In genomic region chr5:96037684-96038121, GRCm38 (mm10) we compare ENCODE assay signal across 10 mouse cellular contexts.
A peak's percentile ranks its signal among the peaks of the same experiment; 100 is the strongest.
DNase-seq lines count a peak whose midpoint lies in the region; ATAC-seq lines count a peak whose summit lies in the region.
"Had no signal": no experiment of that assay in that cellular context is flagged by ENCODE, and none has a peak within 500 bp of the region (broad histone marks: within the 10 kb centered on the region; RNA-seq: fewer than 3 reads in every experiment).

No protein-coding gene starts in this region.

- H3K27ac ChIP-seq in lung, embryonic 15.5 days, result peak overlapping the region; percentile 8; the same call in 1 of the 2 replicates
- H3K27ac ChIP-seq in forebrain, embryonic 16.5 days (ENCODE audit: low read length), result no peak overlapping the region
- H3K27ac ChIP-seq in neural tube, embryonic 15.5 days (replicated peaks), result no peak overlapping the region

- no peaks in the 10 kb centered on the region for H3K27me3 ChIP-seq in lung, embryonic 15.5 days
- no peaks in the 10 kb centered on the region for H3K27me3 ChIP-seq in forebrain, embryonic 16.5 days (replicated peaks; ENCODE audit: control insufficient read depth, insufficient read depth, low read length)
- H3K27me3 ChIP-seq in neural tube, embryonic 15.5 days (replicated peaks), result no peaks in the 10 kb centered on the region

- peak; percentile 74 for ATAC-seq in lung, embryonic 15.5 days (ENCODE audit: borderline replicate concordance, extremely low read depth, low FRiP score, low TSS enrichment)
- peak; percentile 77 for ATAC-seq in forebrain, embryonic 16.5 days
- ATAC-seq in neural tube, embryonic 15.5 days (ENCODE audit: low FRiP score), result peak; percentile 65; the same call in 1 of the 2 replicates

- 0 out of 2 replicates have a peak, but pooled peaks cover 3% of the 10 kb centered on the region for H3K4me1 ChIP-seq in lung, embryonic 15.5 days
- H3K4me1 ChIP-seq in forebrain, embryonic 16.5 days (replicated peaks; ENCODE audit: control insufficient read depth, insufficient read depth, low read length), result peaks cover 6% of the 10 kb centered on the region; the same call in 1 of the 2 replicates
- H3K4me1 ChIP-seq in neural tube, embryonic 15.5 days, result no peaks in the 10 kb centered on the region

- H3K36me3 ChIP-seq in lung, embryonic 15.5 days, result no peaks in the 10 kb centered on the region
- H3K36me3 ChIP-seq in forebrain, embryonic 16.5 days (ENCODE audit: control insufficient read depth, insufficient read depth), result no peaks in the 10 kb centered on the region
- no peaks in the 10 kb centered on the region for H3K36me3 ChIP-seq in neural tube, embryonic 15.5 days

- H3K9me3 ChIP-seq in lung, embryonic 15.5 days, result no peaks in the 10 kb centered on the region
- no peaks in the 10 kb centered on the region for H3K9me3 ChIP-seq in forebrain, embryonic 16.5 days (ENCODE audit: control insufficient read depth, low read length)
- no peaks in the 10 kb centered on the region for H3K9me3 ChIP-seq in neural tube, embryonic 15.5 days (replicated peaks)

- 26% methylated on average over 8 of the region's 8 CpGs for WGBS in lung, embryonic 15.5 days
- WGBS in forebrain, embryonic 16.5 days, result 53% methylated on average over 8 of the region's 8 CpGs
- WGBS in neural tube, embryonic 15.5 days, result 40% methylated on average over 8 of the region's 8 CpGs

- DNase-seq in cerebellum, postnatal 10 days, result peak; percentile 25 to 49
- DNase-seq in cerebellum, postnatal 4 days (ENCODE audit: low spot score in 2 of 2), result no peak
- DNase-seq in lung, postnatal 25 days (ENCODE audit: low spot score), result no peak
- no peak for DNase-seq in layer of hippocampus, adult 9-11 months
- DNase-seq in spleen, adult 12 weeks (ENCODE audit: low spot score), result no peak
- DNase-seq: cerebellum, adult 11-12 months; gastrocnemius, postnatal 10 days had no signal

- H3K4me3 ChIP-seq in lung, embryonic 15.5 days, result no peak overlapping the region
- H3K4me3 ChIP-seq in forebrain, embryonic 16.5 days (replicated peaks; ENCODE audit: low read length), result no peak overlapping the region
- H3K4me3 ChIP-seq in neural tube, embryonic 15.5 days (replicated peaks), result no peak overlapping the region

- no peak overlapping the region for H3K9ac ChIP-seq in lung, embryonic 15.5 days
- no peak overlapping the region for H3K9ac ChIP-seq in forebrain, embryonic 16.5 days (replicated peaks; ENCODE audit: low read depth, low read length)
- no peak overlapping the region for H3K9ac ChIP-seq in neural tube, embryonic 15.5 days (replicated peaks)

- H3K4me2 ChIP-seq in lung, embryonic 15.5 days, result 0 out of 2 replicates have a peak overlapping the region, but pooled peaks have one; percentile 22
- no peak overlapping the region for H3K4me2 ChIP-seq in forebrain, embryonic 16.5 days (ENCODE audit: low read length)
- no peak overlapping the region for H3K4me2 ChIP-seq in neural tube, embryonic 15.5 days

Comparison
In these comparisons a context has a peak if more than half of its experiments do, and no peak if none do; other contexts are left out.
1. DNase-seq: peak in cerebellum, postnatal 10 days (2 of 2); none in cerebellum, postnatal 4 days (0 of 2), lung, postnatal 25 days (single experiment), layer of hippocampus, adult 9-11 months (single experiment) and spleen, adult 12 weeks (single experiment).
2. Peak in every context shown above with its lines, with median percentiles within 50 percentile points of each other: ATAC-seq.